Mouse (Mus musculus): ENCODE data around the gene Col4a3.

Col4a3 gene

DNA sequence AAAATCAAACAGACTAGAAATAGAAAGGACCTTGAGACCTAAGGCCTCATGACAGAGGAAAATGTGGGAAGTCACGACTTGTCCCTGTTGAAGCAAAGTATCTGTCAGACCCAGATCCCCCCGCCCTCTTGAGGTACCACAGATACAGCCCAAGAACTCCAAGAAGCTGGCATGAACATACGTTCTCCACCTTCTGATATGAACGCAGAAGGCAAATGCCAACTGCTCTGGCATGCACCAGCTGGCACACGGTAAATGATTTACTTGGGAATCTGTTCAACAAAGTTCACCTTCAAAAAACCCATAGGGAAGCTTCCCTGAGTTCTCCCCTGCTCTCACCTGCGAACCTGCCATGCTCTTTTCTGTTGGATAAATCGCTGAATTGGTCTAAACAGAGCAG lies 19.1 kb downstream of the Col4a3 start:
- in situ Hi-C loops (cut with MboI, MseI): no loop called here

DNA sequence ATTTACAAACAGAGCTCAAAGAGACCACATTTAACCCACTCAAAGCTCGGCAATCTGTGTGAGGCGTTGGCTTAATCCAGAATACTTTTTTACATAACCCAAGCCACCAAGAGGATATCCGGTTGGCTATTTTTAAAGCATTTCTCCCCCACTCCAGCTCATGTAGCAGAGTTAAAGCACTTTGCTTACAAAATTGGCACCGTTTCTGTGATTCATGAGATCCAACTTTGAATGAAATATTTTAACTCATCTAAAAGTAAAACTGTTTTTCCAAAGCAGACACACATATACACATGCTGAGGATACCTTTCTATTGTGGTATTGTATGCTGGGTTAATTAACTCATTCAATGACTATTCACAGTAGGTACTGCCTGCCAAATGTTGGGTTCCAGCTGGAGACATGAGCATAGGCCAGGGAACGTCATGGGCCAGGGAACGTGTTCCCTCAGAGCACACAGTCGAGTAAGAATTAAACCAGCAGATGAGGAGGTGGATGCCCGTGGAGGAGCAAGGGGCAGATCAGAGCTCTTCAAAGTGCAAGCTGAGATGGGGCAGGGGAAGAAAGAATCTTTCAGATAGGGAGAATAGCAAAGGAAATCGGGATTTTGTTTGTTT lies 22.0 kb downstream of the Col4a3 start:
- in situ Hi-C loops (cut with MboI, MseI): no loop called here

DNA sequence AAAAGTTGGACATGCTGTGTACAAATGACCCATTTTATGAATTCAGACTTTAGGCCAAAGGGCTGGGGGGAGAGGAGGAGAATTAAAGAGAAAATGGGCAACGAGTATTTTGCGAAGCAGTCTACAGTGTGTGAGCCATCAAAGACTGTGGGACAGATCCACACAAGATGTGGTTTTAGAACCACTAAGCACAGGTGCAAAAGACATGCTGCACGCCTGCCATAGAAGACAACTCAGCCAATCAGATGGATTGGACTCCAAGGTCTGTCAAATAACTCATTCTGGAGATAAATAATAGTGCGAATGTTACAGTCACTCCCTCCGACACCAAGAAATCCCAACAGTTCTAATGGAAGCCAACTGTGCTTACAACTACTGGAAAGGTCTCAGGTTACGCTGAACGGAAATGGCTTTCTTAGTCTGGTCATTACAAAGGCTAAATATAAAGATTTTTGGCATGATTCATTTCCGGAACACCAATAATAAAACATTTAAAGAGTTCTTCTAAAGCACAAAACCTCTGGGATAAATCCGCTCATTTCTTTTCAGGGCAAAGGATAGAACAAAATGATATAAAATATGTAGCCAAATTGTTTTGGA lies 25.4 kb downstream of the Col4a3 start:
- in situ Hi-C loops (cut with MboI, MseI): no loop called here

DNA sequence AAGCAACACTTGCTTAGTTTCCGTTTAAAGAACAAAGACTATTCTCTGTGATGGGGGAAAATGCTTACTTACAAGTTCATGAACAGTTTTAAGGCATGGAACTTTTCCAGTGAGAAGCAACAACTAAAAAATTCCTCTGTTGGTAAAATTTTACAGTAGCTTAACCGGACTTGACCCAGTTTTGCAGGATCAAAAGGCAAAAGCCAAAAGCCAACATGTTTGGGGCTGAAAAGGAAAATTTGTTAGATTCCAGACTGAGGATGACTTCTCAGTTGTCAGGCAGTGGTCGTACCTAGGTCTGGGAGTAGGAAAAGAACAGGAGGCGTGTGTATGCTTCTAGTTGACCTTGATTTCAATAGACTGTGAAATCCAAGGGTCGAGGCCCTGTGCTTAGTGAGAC lies 31.3 kb downstream of the Col4a3 start:
- in situ Hi-C loops (cut with MboI, MseI): no loop called here

DNA sequence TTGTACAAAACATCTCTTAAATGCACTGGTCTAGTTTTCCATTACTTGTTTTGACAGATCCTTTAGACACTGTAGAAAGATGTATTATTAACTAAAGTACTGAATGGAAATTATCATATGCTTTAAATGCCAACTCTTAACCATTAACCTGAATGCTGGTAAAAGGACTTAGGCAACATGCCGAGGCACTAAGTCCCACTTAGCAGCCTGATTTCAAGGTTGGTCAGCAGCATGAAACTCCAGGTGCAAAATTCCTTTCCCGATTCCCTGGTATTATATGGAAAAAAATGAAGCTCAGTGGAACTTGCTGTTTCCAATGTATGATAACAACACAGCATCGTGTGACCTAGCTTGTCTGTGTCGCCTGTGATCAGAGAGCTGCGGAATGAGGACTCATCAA lies 31.9 kb downstream of the Col4a3 start:
- in situ Hi-C loops (cut with MboI, MseI): no loop called here

DNA sequence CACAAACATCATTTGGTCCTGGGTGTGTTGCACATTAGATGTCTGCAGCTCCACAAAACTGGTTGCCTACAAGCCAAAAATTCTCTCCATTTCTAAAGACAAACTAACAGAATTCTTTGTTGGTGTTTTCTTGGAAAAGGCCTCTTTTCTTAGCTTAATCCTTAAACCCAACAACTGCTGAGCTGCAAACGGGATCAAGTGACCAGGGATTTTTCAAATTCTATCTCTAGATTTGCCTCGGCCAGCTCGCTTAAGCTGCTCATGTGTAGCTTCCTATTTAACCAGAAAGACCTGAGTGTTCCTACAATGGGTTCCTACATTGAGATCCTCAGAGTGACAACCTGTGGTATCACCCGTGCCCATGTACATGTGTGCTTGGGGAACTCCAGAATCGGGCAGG lies 33.3 kb downstream of the Col4a3 start:
- in situ Hi-C loops (cut with MboI, MseI): no loop called here

DNA sequence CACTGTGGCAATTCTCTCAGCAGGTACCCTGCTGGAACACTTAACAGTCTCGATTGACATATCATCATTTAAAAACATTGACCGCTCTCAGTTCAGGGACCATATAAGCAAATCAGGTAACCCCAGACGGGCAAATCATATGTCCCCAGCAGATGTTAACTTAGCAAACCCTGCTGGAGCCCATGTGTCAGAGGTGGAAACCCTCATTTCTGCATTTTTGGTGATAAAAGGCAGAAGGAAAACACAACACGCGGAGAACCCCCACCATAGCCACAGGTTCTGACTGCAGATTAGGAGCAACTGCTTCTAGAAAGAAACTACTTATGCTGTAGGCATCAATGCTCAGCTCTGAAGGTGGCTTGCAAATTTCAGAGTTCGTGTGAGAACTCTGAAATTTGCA lies 38.2 kb downstream of the Col4a3 start:
- in situ Hi-C loops (cut with MboI, MseI): loop anchor here (25.0 kb wide), 1 partner anchor 1313 kb away; no protein-coding TSS in a partner anchor

DNA sequence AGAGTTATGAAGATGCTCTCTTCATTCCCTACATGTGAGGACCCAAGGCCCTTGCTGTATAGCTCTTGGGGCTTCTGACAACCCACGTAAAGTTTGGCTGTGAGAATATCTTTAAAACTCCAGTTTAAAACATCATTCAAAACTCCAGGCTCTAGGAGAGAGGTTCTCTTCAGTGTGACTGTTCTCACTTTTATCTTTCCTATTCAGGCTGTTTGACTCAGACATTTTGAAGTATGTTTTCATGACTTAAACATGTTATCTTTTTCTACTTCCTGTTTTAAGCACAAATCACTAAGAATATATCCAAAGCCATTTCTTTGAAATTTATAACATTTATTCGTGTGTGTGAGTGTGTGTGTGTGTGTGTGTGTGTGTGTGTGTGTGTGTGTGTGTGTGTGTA lies 38.8 kb downstream of the Col4a3 start:
- in situ Hi-C loops (cut with MboI, MseI): loop anchor here (25.0 kb wide), 1 partner anchor 1313 kb away; no protein-coding TSS in a partner anchor

DNA sequence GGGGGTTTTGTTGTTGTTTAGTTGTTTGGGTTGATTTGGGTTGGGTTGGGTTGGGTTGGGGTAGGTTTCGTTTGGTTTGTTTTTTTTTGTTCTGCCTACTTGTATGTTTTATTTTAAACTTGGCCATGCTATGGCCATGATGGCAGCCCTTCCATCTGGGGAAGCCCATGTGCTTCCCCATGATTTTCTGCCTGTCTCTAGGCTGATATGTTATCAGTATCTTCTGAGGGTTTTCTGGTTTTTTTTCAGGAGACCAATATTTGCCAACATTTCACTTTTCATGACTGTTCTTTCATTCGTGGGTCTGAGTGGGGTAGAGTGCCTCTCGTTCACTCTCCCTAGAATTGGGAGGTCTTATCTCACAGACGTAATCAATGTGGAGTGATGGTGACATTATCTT lies 40.9 kb downstream of the Col4a3 start:
- in situ Hi-C loops (cut with MboI, MseI): loop anchor here (25.0 kb wide), 1 partner anchor 1315 kb away; no protein-coding TSS in a partner anchor

DNA sequence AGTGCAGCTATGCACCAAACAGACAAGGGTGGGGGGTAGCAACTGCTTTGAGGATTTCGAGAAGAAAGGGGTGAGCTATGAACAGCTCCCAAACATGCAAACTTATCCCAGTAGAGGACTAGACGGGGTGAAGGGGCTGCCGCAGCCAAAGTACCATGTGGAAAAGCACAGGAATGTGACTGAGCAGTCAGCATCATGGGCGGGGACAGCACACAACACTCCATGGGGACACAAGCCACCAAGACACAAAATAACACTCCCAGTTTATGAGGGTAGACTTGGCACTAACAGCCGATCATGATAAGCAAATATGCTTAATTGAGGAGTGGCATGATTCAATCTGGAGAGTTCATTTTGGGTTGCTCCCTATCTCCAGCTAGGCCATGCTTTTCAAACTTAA lies 42.8 kb downstream of the Col4a3 start:
- in situ Hi-C loops (cut with MboI, MseI): loop anchor here (25.0 kb wide), 1 partner anchor 1317 kb away; no protein-coding TSS in a partner anchor

DNA sequence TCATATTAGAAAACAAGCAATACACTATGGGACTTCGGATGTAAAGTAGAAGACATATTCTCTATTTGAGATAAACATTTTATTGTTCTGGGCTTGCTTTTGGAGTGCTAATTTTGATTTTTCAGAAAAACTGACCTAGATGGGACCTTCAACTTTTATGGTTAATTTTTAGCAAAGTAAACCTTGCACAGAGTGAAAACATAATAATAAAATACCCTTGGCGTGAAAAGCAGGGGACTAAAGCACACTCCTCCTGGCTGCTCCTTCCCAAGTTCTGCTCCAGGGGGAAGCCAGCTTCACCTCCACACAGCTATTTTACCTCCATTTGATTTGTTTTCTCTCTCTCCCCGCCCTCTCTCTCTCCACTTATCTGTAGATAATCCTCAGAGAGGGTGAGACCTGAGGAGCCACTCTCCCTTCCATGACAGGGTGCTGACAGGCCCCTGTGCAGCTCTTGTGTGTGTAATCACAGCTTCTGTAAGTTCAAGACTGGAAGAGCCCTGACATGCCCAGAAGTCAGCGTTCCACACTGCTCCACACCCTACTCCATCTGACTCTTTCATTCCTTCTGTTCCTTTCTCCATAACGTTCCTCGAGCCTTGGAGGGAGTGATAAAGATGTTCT lies 44.6 kb downstream of the Col4a3 start:
- in situ Hi-C loops (cut with MboI, MseI): loop anchor here (25.0 kb wide), 1 partner anchor 1319 kb away; no protein-coding TSS in a partner anchor

DNA sequence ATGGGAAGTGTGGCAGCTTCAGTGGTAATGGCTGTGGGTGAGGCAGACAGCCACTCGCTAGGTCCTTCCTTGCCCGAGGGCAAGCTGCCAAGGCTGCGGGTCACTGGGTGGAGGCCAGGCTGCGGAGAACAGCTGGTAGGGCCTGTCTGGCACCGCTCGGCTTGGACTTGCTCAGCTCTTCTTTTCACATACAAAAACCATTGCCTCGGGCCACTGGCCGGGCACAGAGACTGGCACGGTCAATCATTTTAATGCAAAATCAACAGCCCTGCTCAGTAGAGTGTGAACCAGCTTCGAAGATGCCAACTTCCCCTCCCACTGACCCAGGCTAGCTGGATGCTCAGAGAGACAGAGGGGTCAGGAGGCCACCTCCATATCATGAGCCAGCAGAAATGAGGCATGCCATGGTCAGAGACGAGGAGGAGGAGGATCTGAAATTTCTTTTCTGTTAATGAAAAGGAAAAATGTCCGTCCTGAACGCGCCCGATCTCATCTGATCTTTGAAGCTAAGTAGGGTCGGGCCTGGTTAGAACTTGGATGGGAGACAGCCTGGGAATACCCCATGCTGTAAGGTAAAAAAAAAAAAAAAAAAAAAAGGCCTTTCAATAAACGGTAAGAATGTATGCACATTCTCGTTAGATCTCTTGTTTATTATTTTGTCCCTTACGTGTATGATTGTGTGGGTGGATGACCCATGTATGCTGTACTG lies 48.0 kb downstream of the Col4a3 start:
- in situ Hi-C loops (cut with MboI, MseI): loop anchor here (25.0 kb wide), 1 partner anchor 1322 kb away; no protein-coding TSS in a partner anchor

DNA sequence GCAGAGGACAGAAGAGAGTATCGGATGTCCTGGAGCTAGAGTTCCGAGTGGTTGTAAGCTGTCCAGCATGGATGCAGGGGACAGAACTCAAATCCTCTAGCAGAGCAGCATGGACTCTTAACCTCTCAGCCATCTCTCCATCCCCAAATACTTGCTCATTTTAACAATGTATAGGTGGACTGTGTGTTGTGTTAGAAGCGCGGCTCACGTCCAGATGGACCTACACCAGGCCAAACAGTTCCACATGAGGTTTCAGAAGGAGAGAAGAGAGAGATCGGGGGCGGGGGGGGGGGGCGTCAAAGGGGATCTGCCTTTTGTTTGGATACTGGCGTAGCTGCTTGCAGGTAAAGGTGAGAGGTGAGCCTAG lies 48.5 kb downstream of the Col4a3 start:
- in situ Hi-C loops (cut with MboI, MseI): loop anchor here (25.0 kb wide), 1 partner anchor 1323 kb away; no protein-coding TSS in a partner anchor

DNA sequence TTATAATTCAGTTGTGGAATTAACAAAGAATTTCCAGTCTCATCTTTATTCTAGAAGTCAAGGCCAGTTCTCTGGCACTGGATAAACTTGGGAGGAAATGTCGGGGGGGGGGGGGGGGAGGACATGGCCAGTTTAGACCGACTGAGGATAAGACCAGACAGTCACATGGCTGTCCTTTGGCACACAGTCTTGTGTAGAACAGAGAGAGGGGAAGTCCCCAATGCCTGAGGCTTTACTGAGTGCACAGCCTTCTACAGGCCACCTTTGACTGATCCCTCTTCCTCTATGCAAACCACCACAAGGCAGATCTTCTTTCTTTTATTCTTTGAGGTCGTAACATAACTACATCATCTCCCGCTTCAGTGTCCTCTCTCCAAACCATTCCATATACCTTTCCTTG lies 49.6 kb downstream of the Col4a3 start:
- in situ Hi-C loops (cut with MboI, MseI): loop anchor here (25.0 kb wide), 1 partner anchor 1324 kb away; no protein-coding TSS in a partner anchor

DNA sequence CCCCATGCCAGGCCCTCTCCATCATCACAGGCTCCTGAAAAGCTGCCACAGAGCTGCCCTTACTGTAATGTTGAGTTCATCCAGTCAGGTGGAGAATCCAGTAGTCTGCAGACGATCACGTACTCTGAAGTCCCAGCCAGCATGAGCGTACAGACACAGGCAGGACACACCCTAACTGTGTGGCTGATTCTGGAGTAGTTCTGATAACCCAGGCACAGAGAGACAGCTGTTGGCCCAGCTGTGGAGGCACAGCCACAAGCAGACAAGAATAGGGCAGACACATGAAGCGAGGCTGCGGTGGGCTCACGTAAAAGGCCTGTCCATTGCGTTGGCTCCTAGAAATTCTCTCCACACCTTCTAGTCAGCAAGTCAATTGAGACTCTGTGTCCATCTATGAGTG lies 50.7 kb downstream of the Col4a3 start:
- in situ Hi-C loops (cut with MboI, MseI): loop anchor here (25.0 kb wide), 1 partner anchor 1325 kb away; no protein-coding TSS in a partner anchor

DNA sequence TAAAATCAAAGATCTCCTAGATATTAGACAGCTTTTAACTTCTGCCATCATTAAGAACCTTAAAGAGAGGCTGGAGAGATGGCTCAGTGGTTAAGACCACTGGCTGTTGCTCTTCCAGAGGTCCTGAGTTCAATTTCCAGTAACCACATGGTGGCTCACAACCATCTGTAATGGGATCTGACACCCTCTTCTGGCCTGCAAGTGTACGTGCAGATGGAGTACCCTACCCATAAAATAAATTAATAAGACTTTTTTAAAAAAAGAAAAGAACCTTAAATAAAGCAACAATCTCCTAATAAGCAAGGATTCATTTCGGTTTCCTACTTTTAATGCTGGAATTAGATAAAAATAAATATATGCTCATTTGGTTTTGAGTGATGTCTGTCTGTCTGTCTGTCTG lies 51.7 kb downstream of the Col4a3 start:
- in situ Hi-C loops (cut with MboI, MseI): loop anchor here (25.0 kb wide), 1 partner anchor 1326 kb away; no protein-coding TSS in a partner anchor

DNA sequence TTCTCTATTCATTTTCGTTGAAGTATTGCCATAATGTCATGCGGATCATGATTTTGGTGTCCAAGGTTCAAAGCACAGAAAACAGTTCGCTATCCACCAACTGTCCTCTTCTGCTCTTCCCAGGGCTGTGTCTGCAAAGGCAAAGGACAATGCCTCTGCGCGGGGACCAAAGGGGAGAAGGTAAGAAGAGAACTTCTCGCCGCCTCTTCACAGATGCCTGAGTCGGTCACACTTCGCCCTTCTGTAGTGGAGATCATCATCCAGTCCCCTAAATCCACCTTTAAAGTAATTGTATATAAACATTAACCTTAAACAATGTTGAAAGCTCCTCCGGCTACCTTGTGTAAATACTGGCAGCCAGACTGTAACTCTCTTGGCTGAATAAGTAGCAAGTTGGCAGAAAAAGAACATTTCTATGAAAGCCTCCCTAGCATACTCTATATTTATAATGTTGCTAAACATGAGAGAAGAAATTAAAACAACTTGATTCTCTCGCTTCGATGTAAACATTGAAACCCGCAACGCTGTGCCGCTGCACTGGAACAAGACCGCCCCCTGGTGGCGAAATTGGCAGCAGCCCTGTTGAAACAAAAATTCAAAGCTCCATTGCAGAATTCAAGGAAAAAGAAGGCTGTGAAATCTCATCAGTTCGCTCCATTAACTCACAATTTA lies 54.7 kb downstream of the Col4a3 start:
- in situ Hi-C loops (cut with MboI, MseI): loop anchor here (25.0 kb wide), 1 partner anchor 1329 kb away; no protein-coding TSS in a partner anchor

DNA sequence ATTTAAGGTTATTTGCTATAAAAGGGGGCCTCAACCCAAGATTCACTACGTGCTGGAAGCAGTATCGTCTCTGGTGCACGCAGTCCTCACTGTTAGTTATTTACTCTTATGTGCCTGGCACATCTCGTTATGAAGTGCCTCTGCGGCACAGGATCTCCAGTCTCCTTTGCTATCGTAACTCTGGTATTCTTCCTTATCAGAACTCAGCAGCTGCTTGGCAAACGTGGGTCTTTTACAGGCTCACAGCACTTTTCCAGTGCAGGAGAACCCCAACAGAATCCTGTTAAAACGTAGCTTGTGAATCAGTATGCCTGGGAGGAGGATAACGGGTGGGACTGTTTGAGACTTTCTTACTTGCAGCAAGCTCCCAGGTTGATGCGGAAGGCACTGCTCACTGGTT lies 61.3 kb downstream of the Col4a3 start:
- in situ Hi-C loops (cut with MboI, MseI): loop anchor here (5.0 to 25.0 kb wide), 2 partner anchors 96 to 1336 kb away; no protein-coding TSS in a partner anchor

DNA sequence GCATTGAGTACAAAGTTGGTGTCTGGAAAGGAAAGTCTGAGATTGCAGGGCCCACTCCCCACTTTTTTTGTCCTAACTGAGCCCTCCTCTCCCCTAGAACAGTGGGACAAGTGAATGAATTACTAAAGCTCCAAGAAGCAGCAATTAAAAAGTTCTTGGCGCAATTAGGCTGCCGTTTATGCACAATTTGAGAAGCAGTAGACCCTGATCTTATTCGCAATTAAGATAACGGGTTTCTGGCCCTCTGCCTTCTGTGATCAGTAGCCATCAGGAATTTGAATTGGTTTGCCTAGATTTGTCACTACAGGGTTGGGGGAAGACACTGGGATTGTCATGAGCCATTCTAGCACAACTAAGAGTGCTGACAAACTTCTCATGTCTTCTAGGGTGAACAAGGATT lies 64.1 kb downstream of the Col4a3 start:
- in situ Hi-C loops (cut with MboI, MseI): no loop called here

DNA sequence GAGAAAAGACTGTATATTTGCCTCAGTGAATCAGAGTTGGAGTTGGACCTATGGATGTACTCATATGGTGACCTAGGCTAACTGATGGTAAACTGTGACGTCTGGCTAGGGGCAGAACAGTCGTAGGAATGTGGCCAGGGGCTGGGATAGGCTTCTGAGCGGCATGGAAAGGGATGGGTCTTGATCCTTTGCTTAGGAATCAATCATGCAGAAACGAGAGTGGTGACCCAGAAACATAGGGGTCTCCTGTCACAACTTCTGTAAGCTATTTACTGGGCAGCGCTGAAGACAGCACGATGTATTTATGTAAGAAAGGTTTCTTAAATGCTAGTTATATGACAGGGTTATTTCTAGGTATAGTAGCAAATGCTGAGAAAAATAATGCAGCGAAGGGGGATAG lies 67.3 kb downstream of the Col4a3 start:
- in situ Hi-C loops (cut with MboI, MseI): no loop called here

DNA sequence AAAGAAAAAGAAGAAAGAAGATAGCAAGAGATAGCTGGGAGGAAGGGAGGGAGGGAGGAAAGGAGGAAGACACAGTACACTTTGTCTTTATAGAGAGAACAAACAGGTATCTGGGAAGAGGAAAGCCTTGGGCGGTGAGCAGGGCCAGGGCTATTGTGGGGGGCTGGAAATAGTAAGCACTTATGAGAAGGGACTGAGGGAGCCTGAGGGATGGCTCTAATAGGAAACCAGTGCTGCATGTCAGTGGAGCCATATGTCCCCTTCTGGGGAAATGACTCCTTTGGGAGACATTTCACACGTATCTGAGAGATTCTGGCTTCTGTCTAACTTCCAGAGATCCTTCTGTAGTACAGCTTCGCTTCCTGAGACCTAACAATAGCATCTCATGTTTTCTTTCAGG lies 69.7 kb downstream of the Col4a3 start:
- in situ Hi-C loops (cut with MboI, MseI): no loop called here
